Mouse (Mus musculus) cortical plate, adult 2 months (tissue): Measurements from ENCODE around the gene Xkr8.

Source experiments
- CTCF ChIP-seq: fragments of 200-500 bp; IDR thresholded peaks from 2 replicates; pipeline ENCODE4 v1.5.1; 2011; ENCODE audit warnings: mild to moderate bottlenecking, control low read depth, low read length; ENCODE audit not compliant: insufficient read depth; ENCODE audit errors: extremely low read depth
- POLR2A ChIP-seq: fragments of 200-500 bp; IDR thresholded peaks from 2 replicates; pipeline ENCODE4 v1.6.1; 2011; ENCODE audit warnings: mild to moderate bottlenecking, low read length, control low read depth; ENCODE audit not compliant: insufficient read depth; ENCODE audit errors: extremely low read depth

DNA sequence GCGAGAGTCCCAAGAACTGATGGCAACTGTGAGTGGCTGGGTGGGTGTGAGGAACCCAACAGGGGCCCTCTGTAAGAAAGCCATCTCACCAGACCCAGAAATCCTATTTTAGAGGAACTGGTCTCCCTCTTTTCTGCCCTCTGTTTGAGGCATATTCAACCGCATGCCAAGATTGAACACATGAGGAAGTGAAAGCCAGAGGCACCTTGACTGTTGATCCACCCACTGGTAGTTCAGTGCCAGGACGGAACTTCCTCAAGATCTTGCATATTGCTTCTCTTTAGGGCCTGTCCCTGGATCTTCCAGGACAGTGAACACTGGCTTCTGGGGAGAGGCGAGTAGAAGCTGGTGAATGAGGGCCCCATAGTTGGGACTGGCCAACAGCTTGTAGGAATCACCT is 47.9 kb upstream of the Xkr8 start:
- TF ChIP-seq CTCF (no peak), POLR2A (no peak)
